ENCODE assay signal across 23 mouse cellular contexts in the genomic region with DNA sequence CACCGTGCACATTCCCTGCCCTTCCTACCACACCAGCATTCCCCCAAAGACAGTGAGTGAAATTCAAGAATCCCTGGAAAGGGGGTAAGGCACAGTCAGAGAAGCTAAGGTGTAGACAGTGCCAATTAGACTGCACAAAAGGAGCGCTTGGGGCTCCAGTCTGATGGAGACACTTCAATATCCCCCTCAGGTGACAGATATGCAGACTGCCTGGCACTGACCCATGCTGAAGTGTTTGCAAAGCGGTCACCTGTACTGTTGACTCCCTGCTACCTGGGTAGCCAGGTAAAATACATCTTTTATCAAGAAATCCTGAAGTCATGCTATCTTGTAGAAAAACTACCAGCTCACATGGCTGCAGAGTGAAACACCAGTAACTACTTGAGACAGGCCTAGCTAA. TPM values are rescaled to one million over a fixed set of nuclear protein-coding genes. Genes with fewer than 3 reads are reported as not detected.
DNase-seq lines count a peak whose midpoint lies in the region; ATAC-seq and TF ChIP-seq lines count a peak whose summit lies in the region.
"Had no signal": no experiment of that assay in that cellular context is flagged by ENCODE, and none has a peak within 500 bp of the region (broad histone marks: within the 10 kb centered on the region; RNA-seq: fewer than 3 reads in every experiment).

No protein-coding gene starts in this region.

- TF ChIP-seq CTCF in heart, postnatal 0 days (IDR thresholded peaks at IDR 0.05; ENCODE audit: low read depth), result no peak

- no peaks in the 10 kb centered on the region for H3K27me3 ChIP-seq in heart, postnatal 0 days (ENCODE audit: control insufficient read depth, insufficient read depth, low read length)
- no peaks in the 10 kb centered on the region for H3K27me3 ChIP-seq in midbrain, embryonic 16.5 days (ENCODE audit: control insufficient read depth, insufficient read depth, low read depth, low read length)
- H3K27me3 ChIP-seq in midbrain, embryonic 10.5 days (ENCODE audit: low read depth, poor library complexity, severe bottlenecking), result no peaks in the 10 kb centered on the region
- H3K27me3 ChIP-seq: embryonic facial prominence, embryonic 12.5 days; forebrain, embryonic 12.5 days; hindbrain, embryonic 12.5 days; limb, embryonic 12.5 days had no signal

- H3K4me2 ChIP-seq in heart, postnatal 0 days (ENCODE audit: low read depth, low read length), result no peak overlapping the region
- H3K4me2 ChIP-seq in midbrain, embryonic 16.5 days (ENCODE audit: low read length), result no peak overlapping the region
- H3K4me2 ChIP-seq: embryonic facial prominence, embryonic 12.5 days; forebrain, embryonic 12.5 days; hindbrain, embryonic 12.5 days; limb, embryonic 12.5 days; liver, embryonic 11.5 days had no signal

- intact Hi-C loops in heart, postnatal 14 days (cut with DNase I), result no loop called here

- H3K36me3 ChIP-seq in heart, postnatal 0 days (replicated peaks; ENCODE audit: control insufficient read depth, insufficient read depth, low read length), result no peaks in the 10 kb centered on the region
- no peaks in the 10 kb centered on the region for H3K36me3 ChIP-seq in midbrain, embryonic 16.5 days (ENCODE audit: control insufficient read depth, insufficient read depth, low read length)
- H3K36me3 ChIP-seq in midbrain, embryonic 10.5 days, result no peaks in the 10 kb centered on the region
- H3K36me3 ChIP-seq: embryonic facial prominence, embryonic 12.5 days; forebrain, embryonic 12.5 days; hindbrain, embryonic 12.5 days; limb, embryonic 12.5 days had no signal

- WGBS in heart, postnatal 0 days, result 80% methylated on average over 3 of the region's 3 CpGs
- WGBS in midbrain, embryonic 16.5 days, result 84% methylated on average over 3 of the region's 3 CpGs
- WGBS in midbrain, embryonic 10.5 days, result 84% methylated on average over 3 of the region's 3 CpGs

- peak overlapping the region; percentile 4; the same call in 1 of the 2 replicates for H3K27ac ChIP-seq in heart, postnatal 0 days (ENCODE audit: low read depth)
- H3K27ac ChIP-seq in midbrain, embryonic 16.5 days (ENCODE audit: low read length), result peak overlapping the region; percentile 24; the same call in 1 of the 2 replicates
- H3K27ac ChIP-seq in midbrain, embryonic 10.5 days (replicated peaks), result no peak overlapping the region
- H3K27ac ChIP-seq: embryonic facial prominence, embryonic 12.5 days; forebrain, embryonic 12.5 days; gastrocnemius, adult 2 months; heart, embryonic 10.5 days; hindbrain, embryonic 12.5 days; limb, embryonic 12.5 days had no signal

- H3K9me3 ChIP-seq in heart, postnatal 0 days (replicated peaks; ENCODE audit: control insufficient read depth, low read length), result no peaks in the 10 kb centered on the region
- no peaks in the 10 kb centered on the region for H3K9me3 ChIP-seq in midbrain, embryonic 16.5 days (replicated peaks; ENCODE audit: control insufficient read depth, low read length, poor library complexity, severe bottlenecking)
- no peaks in the 10 kb centered on the region for H3K9me3 ChIP-seq in midbrain, embryonic 10.5 days (replicated peaks)
- H3K9me3 ChIP-seq: embryonic facial prominence, embryonic 12.5 days; forebrain, embryonic 12.5 days; heart, embryonic 10.5 days; hindbrain, embryonic 12.5 days; limb, embryonic 12.5 days had no signal

- TF ChIP-seq EP300 in heart, postnatal 0 days (IDR thresholded peaks at IDR 0.05; ENCODE audit: low read depth), result no peak

- no peak overlapping the region for H3K9ac ChIP-seq in heart, postnatal 0 days (replicated peaks; ENCODE audit: low read depth, low read length)
- H3K9ac ChIP-seq in midbrain, embryonic 16.5 days (ENCODE audit: low read depth, low read length), result no peak overlapping the region
- H3K9ac ChIP-seq: embryonic facial prominence, embryonic 12.5 days; forebrain, embryonic 12.5 days; hindbrain, embryonic 12.5 days; limb, embryonic 12.5 days; liver, postnatal 0 days had no signal

- no peak overlapping the region for H3K4me3 ChIP-seq in heart, postnatal 0 days (ENCODE audit: low read depth, low read length)
- H3K4me3 ChIP-seq in midbrain, embryonic 16.5 days (ENCODE audit: low read depth, low read length), result no peak overlapping the region
- H3K4me3 ChIP-seq in midbrain, embryonic 10.5 days, result no peak overlapping the region
- H3K4me3 ChIP-seq: embryonic facial prominence, embryonic 12.5 days; erythroblast, embryonic 14.5 days; forebrain, embryonic 12.5 days; gastrocnemius, adult 2 months; heart, embryonic 10.5 days; hindbrain, embryonic 12.5 days; limb, embryonic 12.5 days had no signal

- no peak for DNase-seq in heart, postnatal 0 days (ENCODE audit: low spot score)
- DNase-seq in heart, postnatal 14 days, result no peak
- no peak for DNase-seq in midbrain, embryonic 10.5 days (ENCODE audit: low spot score)
- DNase-seq in lung, postnatal 14 days, result peak; percentile 62
- no peak for DNase-seq in frontal cortex, postnatal 14 days (ENCODE audit: low spot score in 2 of 2)
- DNase-seq in right cerebral cortex, postnatal 36 days (ENCODE audit: low spot score in 2 of 2), result no peak
- DNase-seq: adrenal gland, postnatal 36 days; cerebellum, adult 11 months; cerebellum, adult 9-11 months; gastrocnemius, adult 2 months; heart, postnatal 10 days; kidney, adult 2 months; kidney, postnatal 14 days; layer of hippocampus, postnatal 36 days; liver, postnatal 0 days had no signal

- peaks cover 19% of the 10 kb centered on the region; the same call in 1 of the 2 replicates for H3K4me1 ChIP-seq in heart, postnatal 0 days (ENCODE audit: control insufficient read depth, insufficient read depth)
- H3K4me1 ChIP-seq in midbrain, embryonic 16.5 days (ENCODE audit: control insufficient read depth, insufficient read depth, low read length), result peaks cover 18% of the 10 kb centered on the region
- no peaks in the 10 kb centered on the region for H3K4me1 ChIP-seq in midbrain, embryonic 10.5 days

- ATAC-seq in heart, postnatal 0 days (ENCODE audit: insufficient read depth, low read depth), result no peak
- ATAC-seq in midbrain, embryonic 16.5 days, result no peak
- ATAC-seq: liver, postnatal 0 days had no signal

RNA-seq across cellular contexts. Expression of gene Sorbs1, which starts 54.8 kb away (rescaled TPM):
- total RNA-seq in heart, postnatal 0 days (2014; rRNA removed; ENCODE audit: low replicate concordance), result 77.7 and 140 TPM in 2 replicates
- 153 and 159 TPM in 2 replicates for polyA plus RNA-seq in heart, postnatal 0 days (2015; fragmentation: Nextera tagmentation; extraction: Ambion mirVana)
- total RNA-seq in heart, postnatal 14 days (2021), result 100 to 1,000 TPM; 523 to 539 TPM
- 83.3 and 84.6 TPM in 2 replicates for polyA plus RNA-seq in midbrain, embryonic 16.5 days (2015; fragmentation: Nextera tagmentation; extraction: Ambion mirVana)
- 47.9 and 62.2 TPM in 2 replicates for polyA plus RNA-seq in midbrain, embryonic 10.5 days (2016; fragmentation: Nextera tagmentation; extraction: Ambion mirVana)
